Mouse (Mus musculus): ENCODE measurements around the gene Rnf220. TPM values are rescaled to one million over a fixed set of nuclear protein-coding genes. Genes with fewer than 3 reads are reported as not detected.

The Rnf220 gene
- polyA plus RNA-seq, 1 experiment from 2014 or later = 51.5 TPM

DNA sequence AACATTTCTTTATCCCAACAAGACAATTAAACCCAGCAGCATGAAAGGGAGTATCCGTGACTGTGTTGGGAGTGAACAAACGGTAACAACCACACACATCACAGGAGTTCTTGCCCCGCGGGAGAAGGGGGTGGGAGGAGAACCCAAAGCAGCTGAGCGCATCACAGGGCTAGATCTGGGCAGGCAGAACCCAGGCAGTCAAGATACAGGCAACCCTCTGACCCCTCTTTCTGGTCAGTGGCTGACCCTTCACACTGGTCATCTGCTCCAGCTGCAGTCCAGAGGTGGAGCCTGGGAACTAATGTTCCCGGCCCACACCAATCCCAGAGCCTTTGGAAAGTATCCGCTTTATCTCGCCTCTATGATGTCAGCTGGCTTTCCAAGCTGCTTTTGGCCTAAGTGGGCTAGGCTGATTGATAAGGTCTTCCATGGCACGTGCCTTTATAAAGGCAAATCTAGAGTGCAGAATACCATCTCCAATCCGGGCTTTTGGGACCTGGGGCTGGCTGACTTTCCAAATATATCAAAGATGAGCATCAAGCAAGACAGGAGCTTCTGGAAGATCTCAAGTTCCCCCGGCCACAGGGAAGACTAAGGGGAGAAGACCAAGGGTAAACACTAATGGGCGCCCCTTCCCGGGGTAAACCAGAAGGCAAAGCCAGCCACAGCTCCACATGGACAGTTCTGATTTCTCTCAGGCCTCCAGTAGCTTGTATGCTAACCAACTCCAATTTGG, 11.6 kb downstream of the Rnf220 start:
- Histone ChIP-seq H3K4me3 (ENCODE audit: low read depth, low read length) (peak overlapping the region; percentile 45), H3K36me3 (replicated peaks; ENCODE audit: control insufficient read depth, insufficient read depth, low read depth, low read length) (no peaks in the 10 kb centered on the region), H3K27me3 (ENCODE audit: control insufficient read depth, insufficient read depth, low read length) (peaks cover 13% of the 10 kb centered on the region), H3K4me1 (ENCODE audit: control insufficient read depth, insufficient read depth, low read length) (peaks cover 2% of the 10 kb centered on the region; the same call in 1 of the 2 replicates), H3K9me3 (replicated peaks; ENCODE audit: control insufficient read depth, low read length) (no peaks in the 10 kb centered on the region), H3K9ac (replicated peaks; ENCODE audit: low read length) (peak overlapping the region; percentile 7), H3K4me2 (ENCODE audit: low read depth, low read length) (peak overlapping the region; percentile 97), H3K27ac (replicated peaks; ENCODE audit: low read depth, low read length) (no peak overlapping the region; the same call in 1 of the 2 replicates)
- no peak for DNase-seq (ENCODE audit: low spot score)
- WGBS = 32% methylated on average over 13 of the region's 13 CpGs
- ATAC-seq (replicated peaks; ENCODE audit: insufficient number of reproducible peaks, low FRiP score, low TSS enrichment, low read depth) = no peak; the same call in 1 of the 2 replicates

DNA sequence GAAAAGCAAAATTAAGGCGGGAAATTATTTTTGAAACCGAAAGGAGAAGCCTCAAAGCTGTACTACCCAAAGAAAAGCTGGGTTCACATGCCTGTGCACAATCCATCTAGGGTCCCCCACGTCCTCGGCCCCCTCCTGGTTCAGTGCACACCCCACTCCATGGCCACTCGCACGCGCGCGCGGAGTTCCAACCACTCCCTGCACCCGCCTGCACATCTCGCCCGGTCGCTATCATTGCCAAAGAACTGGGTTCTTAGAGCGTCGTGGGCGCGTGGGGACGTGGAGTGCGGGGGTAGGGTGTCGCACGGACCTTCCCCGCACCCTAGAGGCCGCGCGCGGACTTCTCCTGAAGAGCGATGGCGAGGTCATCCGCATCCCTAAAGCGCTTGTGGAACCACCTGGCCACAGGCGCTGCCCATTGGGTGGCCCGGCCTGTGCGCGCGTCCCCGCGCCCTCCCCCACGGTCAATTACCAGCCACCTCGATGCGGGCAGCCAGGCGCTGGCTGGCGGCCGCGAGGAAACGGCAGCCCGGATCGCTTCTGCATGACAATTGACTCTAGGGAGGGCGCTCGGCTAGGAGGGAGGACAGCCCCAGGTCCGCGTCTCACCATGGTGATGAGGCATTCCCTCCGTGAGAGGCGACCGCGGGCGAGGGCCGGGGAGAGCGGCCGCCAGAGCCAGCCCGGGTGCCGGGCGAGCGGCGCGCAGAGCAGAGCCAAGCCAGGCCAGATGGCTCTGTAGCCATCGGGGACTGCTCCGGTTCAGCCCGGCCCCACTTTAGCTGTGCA, 12.4 kb downstream of the Rnf220 start:
- Histone ChIP-seq H3K27ac (replicated peaks; ENCODE audit: low read depth, low read length) (no peak overlapping the region; the same call in 1 of the 2 replicates), H3K4me3 (ENCODE audit: low read depth, low read length) (peak overlapping the region; percentile 45), H3K4me2 (ENCODE audit: low read depth, low read length) (peak overlapping the region; percentile 97), H3K9me3 (replicated peaks; ENCODE audit: control insufficient read depth, low read length) (no peaks in the 10 kb centered on the region), H3K27me3 (ENCODE audit: control insufficient read depth, insufficient read depth, low read length) (peaks cover 11% of the 10 kb centered on the region), H3K36me3 (replicated peaks; ENCODE audit: control insufficient read depth, insufficient read depth, low read depth, low read length) (no peaks in the 10 kb centered on the region), H3K4me1 (ENCODE audit: control insufficient read depth, insufficient read depth, low read length) (peaks cover 5% of the 10 kb centered on the region; the same call in 1 of the 2 replicates), H3K9ac (replicated peaks; ENCODE audit: low read length) (peak overlapping the region; percentile 7)
- DNase-seq (ENCODE audit: low spot score) (peak; percentile 64), ATAC-seq (replicated peaks; ENCODE audit: insufficient number of reproducible peaks, low FRiP score, low TSS enrichment, low read depth) (peak; percentile 91)
- WGBS = under 1% methylated on average over 68 of the region's 69 CpGs

GRCm38 (mm10) chr4:117483931-117484255, 13.0 kb downstream of the Rnf220 start:
- WGBS = 1% methylated on average over 15 of the region's 15 CpGs
- Histone ChIP-seq H3K27ac (replicated peaks; ENCODE audit: low read depth, low read length) (no peak overlapping the region), H3K9ac (replicated peaks; ENCODE audit: low read length) (peak overlapping the region; percentile 7; the same call in 1 of the 2 replicates), H3K9me3 (replicated peaks; ENCODE audit: control insufficient read depth, low read length) (no peaks in the 10 kb centered on the region), H3K4me1 (ENCODE audit: control insufficient read depth, insufficient read depth, low read length) (peaks cover 5% of the 10 kb centered on the region; the same call in 1 of the 2 replicates), H3K4me2 (ENCODE audit: low read depth, low read length) (peak overlapping the region; percentile 97), H3K36me3 (replicated peaks; ENCODE audit: control insufficient read depth, insufficient read depth, low read depth, low read length) (no peaks in the 10 kb centered on the region), H3K27me3 (ENCODE audit: control insufficient read depth, insufficient read depth, low read length) (peaks cover 11% of the 10 kb centered on the region), H3K4me3 (ENCODE audit: low read depth, low read length) (peak overlapping the region; percentile 45)
- DNase-seq (ENCODE audit: low spot score) (peak; percentile 59), ATAC-seq (replicated peaks; ENCODE audit: insufficient number of reproducible peaks, low FRiP score, low TSS enrichment, low read depth) (no peak)

DNA sequence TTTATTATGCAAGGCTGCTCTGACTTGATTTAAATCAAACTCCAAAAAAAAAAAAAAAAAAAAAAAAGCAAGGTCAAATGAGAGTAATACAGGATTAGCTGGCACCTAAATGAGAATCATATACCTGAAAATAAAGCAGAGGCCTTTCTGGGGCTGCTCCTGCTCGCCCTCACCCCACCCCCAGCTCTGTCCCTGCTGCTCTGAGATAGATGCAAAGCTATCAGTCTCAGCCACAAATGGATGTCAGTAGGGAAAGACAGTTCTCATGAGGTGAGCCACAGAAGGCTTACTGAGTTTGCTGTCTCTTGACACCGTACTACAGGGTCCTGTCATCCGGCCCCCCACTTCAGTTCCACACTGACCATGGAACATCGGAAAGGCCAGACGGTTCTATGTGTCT, 14.7 kb downstream of the Rnf220 start:
- Histone ChIP-seq H3K27me3 (ENCODE audit: control insufficient read depth, insufficient read depth, low read length) (peaks cover 8% of the 10 kb centered on the region), H3K9me3 (replicated peaks; ENCODE audit: control insufficient read depth, low read length) (no peaks in the 10 kb centered on the region), H3K4me1 (ENCODE audit: control insufficient read depth, insufficient read depth, low read length) (peaks cover 5% of the 10 kb centered on the region; the same call in 1 of the 2 replicates), H3K9ac (replicated peaks; ENCODE audit: low read length) (no peak overlapping the region), H3K27ac (replicated peaks; ENCODE audit: low read depth, low read length) (no peak overlapping the region), H3K4me2 (ENCODE audit: low read depth, low read length) (no peak overlapping the region), H3K4me3 (ENCODE audit: low read depth, low read length) (no peak overlapping the region), H3K36me3 (replicated peaks; ENCODE audit: control insufficient read depth, insufficient read depth, low read depth, low read length) (no peaks in the 10 kb centered on the region)
- DNase-seq (ENCODE audit: low spot score) (no peak), ATAC-seq (replicated peaks; ENCODE audit: insufficient number of reproducible peaks, low FRiP score, low TSS enrichment, low read depth) (no peak)
- 79% methylated on average over 5 of the region's 5 CpGs for WGBS

DNA sequence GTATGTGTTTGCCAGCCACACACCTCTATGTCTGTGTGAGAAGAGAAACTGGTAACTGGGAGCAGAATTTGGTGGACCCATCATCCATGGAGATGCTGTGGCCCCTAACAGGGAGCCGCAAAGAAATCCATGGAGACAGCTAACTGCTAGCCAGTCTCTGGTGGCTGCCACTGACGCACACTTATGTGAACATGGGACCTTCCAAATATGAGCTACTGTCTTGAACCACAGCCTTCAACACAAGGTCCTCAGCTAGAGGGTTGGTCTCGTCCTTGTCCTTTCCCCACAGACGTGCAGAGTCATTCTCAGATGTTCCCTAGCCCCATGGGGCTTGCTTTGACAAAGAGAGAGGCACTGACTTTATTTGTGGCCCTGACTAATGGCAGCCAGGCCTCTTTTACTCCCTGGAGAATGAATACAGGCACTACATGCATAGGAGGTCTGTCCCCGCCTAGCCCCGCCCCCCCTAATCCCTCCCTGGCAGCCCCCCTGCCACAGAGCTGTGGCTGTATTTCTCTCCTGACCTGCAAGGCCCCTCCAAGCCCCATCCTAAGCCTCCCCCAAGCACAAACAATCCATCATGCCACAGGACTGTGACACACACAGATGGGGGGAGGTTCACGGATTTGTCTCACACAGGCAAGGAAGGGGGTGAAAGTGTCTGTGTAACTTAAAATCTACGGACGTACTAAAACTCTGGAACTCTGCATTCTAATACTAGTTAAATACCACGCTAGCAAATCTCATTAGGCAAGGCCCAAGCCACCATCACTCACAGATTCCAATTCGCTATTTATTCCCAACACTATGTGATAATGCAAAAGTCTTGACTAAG, 16.0 kb downstream of the Rnf220 start:
- H3K36me3 ChIP-seq (replicated peaks; ENCODE audit: control insufficient read depth, insufficient read depth, low read depth, low read length) = no peaks in the 10 kb centered on the region
- no peak overlapping the region for H3K4me3 ChIP-seq (ENCODE audit: low read depth, low read length)
- H3K9me3 ChIP-seq (replicated peaks; ENCODE audit: control insufficient read depth, low read length) = no peaks in the 10 kb centered on the region
- H3K27ac ChIP-seq (replicated peaks; ENCODE audit: low read depth, low read length) = no peak overlapping the region
- 42% methylated on average over 11 of the region's 11 CpGs for WGBS
- no peak for ATAC-seq (replicated peaks; ENCODE audit: insufficient number of reproducible peaks, low FRiP score, low TSS enrichment, low read depth)
- peaks cover 5% of the 10 kb centered on the region; the same call in 1 of the 2 replicates for H3K4me1 ChIP-seq (ENCODE audit: control insufficient read depth, insufficient read depth, low read length)
- DNase-seq (ENCODE audit: low spot score) = no peak
- H3K27me3 ChIP-seq (ENCODE audit: control insufficient read depth, insufficient read depth, low read length) = peaks cover 6% of the 10 kb centered on the region
- H3K4me2 ChIP-seq (ENCODE audit: low read depth, low read length) = no peak overlapping the region
- H3K9ac ChIP-seq (replicated peaks; ENCODE audit: low read length) = no peak overlapping the region

GRCm38 (mm10) chr4:117479951-117480350, 16.9 kb downstream of the Rnf220 start:
- DNase-seq (ENCODE audit: low spot score) (no peak), ATAC-seq (replicated peaks; ENCODE audit: insufficient number of reproducible peaks, low FRiP score, low TSS enrichment, low read depth) (no peak)
- 38% methylated on average over 6 of the region's 6 CpGs for WGBS
- Histone ChIP-seq H3K4me1 (ENCODE audit: control insufficient read depth, insufficient read depth, low read length) (peaks cover 5% of the 10 kb centered on the region; the same call in 1 of the 2 replicates), H3K9me3 (replicated peaks; ENCODE audit: control insufficient read depth, low read length) (no peaks in the 10 kb centered on the region), H3K4me2 (ENCODE audit: low read depth, low read length) (no peak overlapping the region), H3K27ac (replicated peaks; ENCODE audit: low read depth, low read length) (no peak overlapping the region), H3K9ac (replicated peaks; ENCODE audit: low read length) (no peak overlapping the region), H3K4me3 (ENCODE audit: low read depth, low read length) (no peak overlapping the region), H3K36me3 (replicated peaks; ENCODE audit: control insufficient read depth, insufficient read depth, low read depth, low read length) (no peaks in the 10 kb centered on the region), H3K27me3 (ENCODE audit: control insufficient read depth, insufficient read depth, low read length) (peaks cover under 1% of the 10 kb centered on the region)

DNA sequence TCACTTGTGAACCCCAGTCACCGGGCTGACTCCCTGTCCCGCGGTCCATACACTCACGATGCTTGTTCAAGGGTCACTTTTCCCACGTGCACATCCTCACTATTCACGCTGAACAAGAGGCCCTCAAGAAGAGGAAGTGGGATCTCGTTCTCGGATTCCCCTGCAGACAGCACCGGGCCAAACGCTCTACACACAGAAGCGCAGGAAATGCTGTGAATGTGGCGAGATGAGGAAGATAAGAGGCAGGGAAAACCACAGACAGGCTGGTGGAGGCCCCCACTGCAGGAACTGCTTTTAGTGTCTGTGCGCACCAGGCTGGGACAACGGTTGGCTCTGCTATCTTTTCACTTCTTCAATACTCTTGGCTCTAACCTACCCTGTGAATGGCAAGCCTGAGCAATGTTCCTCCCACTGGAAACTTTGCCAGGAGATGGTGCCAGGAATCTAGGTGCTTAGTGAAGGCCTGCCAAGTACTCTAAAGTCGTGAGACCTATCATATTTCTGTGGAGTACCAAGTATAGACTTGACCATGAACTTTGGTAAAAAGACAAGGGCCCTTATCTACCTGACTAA, 18.7 kb downstream of the Rnf220 start:
- Histone ChIP-seq H3K36me3 (replicated peaks; ENCODE audit: control insufficient read depth, insufficient read depth, low read depth, low read length) (no peaks in the 10 kb centered on the region), H3K9me3 (replicated peaks; ENCODE audit: control insufficient read depth, low read length) (no peaks in the 10 kb centered on the region), H3K4me3 (ENCODE audit: low read depth, low read length) (no peak overlapping the region), H3K27me3 (ENCODE audit: control insufficient read depth, insufficient read depth, low read length) (no peaks in the 10 kb centered on the region), H3K27ac (replicated peaks; ENCODE audit: low read depth, low read length) (no peak overlapping the region), H3K4me1 (ENCODE audit: control insufficient read depth, insufficient read depth, low read length) (0 out of 2 replicates have a peak, but pooled peaks cover 3% of the 10 kb centered on the region), H3K4me2 (ENCODE audit: low read depth, low read length) (no peak overlapping the region), H3K9ac (replicated peaks; ENCODE audit: low read length) (no peak overlapping the region)
- WGBS = 65% methylated on average over 15 of the region's 15 CpGs
- ATAC-seq (replicated peaks; ENCODE audit: insufficient number of reproducible peaks, low FRiP score, low TSS enrichment, low read depth) (no peak), DNase-seq (ENCODE audit: low spot score) (no peak)
